Mouse (Mus musculus) E14TG2a.4 (cell line): ENCODE measurements around the gene Hsd11b1.

Source experiments
- H3K27me3 ChIP-seq: 2 replicates; pipeline ENCODE4 v1.6.1; 2014; ENCODE audit warnings: low read length, control low read depth; ENCODE audit not compliant: insufficient read depth
- H3K36me3 ChIP-seq: 2 replicates; pipeline ENCODE4 v1.6.1; 2014; ENCODE audit warnings: low read length, control low read depth; ENCODE audit not compliant: insufficient read depth
- H3K4me1 ChIP-seq: replicated peaks from 2 replicates; pipeline ENCODE4 v1.6.1; 2014; ENCODE audit warnings: low read depth, low read length, control low read depth
- H3K4me3 ChIP-seq: replicated peaks from 2 replicates; pipeline ENCODE4 v1.5.1; 2014; ENCODE audit warnings: mild to moderate bottlenecking, low read length
- H3K9me3 ChIP-seq: 2 replicates; pipeline ENCODE4 v1.6.1; 2014; ENCODE audit warnings: low read length, control low read depth
- CTCF ChIP-seq: conservative IDR thresholded peaks from 2 replicates; pipeline ENCODE4 v1.5.1; 2014; ENCODE audit warnings: low read length
- NANOG ChIP-seq: IDR thresholded peaks from 2 replicates; pipeline ENCODE4 v1.6.1; 2014; ENCODE audit warnings: borderline replicate concordance, low read length, mixed read lengths
- POU5F1 ChIP-seq: IDR thresholded peaks from 2 replicates; pipeline ENCODE4 v1.6.1; 2014; ENCODE audit warnings: low read length, borderline replicate concordance

The Hsd11b1 gene

GRCm38 (mm10) chr1:193229570-193229969, 34.3 kb downstream of the Hsd11b1 start:
- Histone ChIP-seq H3K4me3 (no peak overlapping the region), H3K27me3 (no peaks in the 10 kb centered on the region), H3K36me3 (no peaks in the 10 kb centered on the region), H3K9me3 (no peaks in the 10 kb centered on the region), H3K4me1 (no peaks in the 10 kb centered on the region)
- no peak for TF ChIP-seq CTCF
- TF ChIP-seq NANOG, result no peak
- TF ChIP-seq POU5F1, result no peak

- TF ChIP-seq NANOG (no peak), CTCF (no peak), POU5F1 (no peak)
- Histone ChIP-seq H3K4me3 (no peak overlapping the region), H3K27me3 (no peaks in the 10 kb centered on the region), H3K36me3 (no peaks in the 10 kb centered on the region), H3K9me3 (no peaks in the 10 kb centered on the region), H3K4me1 (no peaks in the 10 kb centered on the region)
Observed at GRCm38 (mm10) chr1:193227537-193227936, 36.3 kb downstream of the Hsd11b1 start.

GRCm38 (mm10) chr1:193226724-193227522, 37.0 kb downstream of the Hsd11b1 start:
- TF ChIP-seq NANOG (no peak), CTCF (no peak), POU5F1 (no peak)
- Histone ChIP-seq H3K27me3 (no peaks in the 10 kb centered on the region), H3K4me1 (no peaks in the 10 kb centered on the region), H3K9me3 (no peaks in the 10 kb centered on the region), H3K4me3 (no peak overlapping the region), H3K36me3 (no peaks in the 10 kb centered on the region)

DNA sequence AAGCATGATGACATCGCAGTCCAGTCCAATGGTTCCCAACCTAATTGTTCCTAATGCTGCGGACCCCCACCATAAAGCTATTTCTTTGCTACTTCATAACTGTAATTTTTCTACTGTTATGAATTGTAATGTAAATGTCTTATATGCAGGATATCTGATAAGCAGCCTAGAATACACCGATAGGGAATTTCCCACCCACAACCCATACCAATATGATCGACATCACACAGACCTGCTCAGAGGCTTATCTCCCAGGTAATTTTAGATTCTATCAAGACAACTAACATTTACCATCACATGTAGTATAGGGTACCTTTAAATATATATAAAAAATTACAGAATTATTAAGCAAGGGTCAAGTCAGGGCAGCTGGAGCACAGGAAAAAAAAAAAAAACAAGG, 37.8 kb downstream of the Hsd11b1 start:
- Histone ChIP-seq H3K4me1 (no peaks in the 10 kb centered on the region), H3K27me3 (no peaks in the 10 kb centered on the region), H3K9me3 (no peaks in the 10 kb centered on the region), H3K36me3 (no peaks in the 10 kb centered on the region), H3K4me3 (no peak overlapping the region)
- TF ChIP-seq CTCF, result no peak
- TF ChIP-seq NANOG, result no peak
- no peak for TF ChIP-seq POU5F1

DNA sequence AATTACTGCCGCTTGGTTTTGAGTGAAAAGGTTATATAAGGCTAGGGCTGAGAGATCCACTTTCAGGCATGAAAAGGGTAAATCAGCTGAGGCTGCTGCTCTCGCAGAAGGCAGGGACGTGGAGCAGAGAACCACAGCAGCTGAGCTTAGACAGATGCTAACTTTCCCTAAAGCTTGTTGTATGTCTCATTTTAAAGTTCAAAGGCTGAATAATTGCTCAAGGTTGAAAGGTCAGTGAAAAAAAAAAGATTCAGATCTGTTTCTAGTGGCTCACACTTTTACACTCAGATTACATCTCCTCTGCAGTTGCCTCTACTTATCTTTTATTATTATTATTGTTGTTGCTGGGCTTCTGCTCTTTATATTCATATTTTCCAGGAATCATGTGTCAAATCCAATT, 38.3 kb downstream of the Hsd11b1 start:
- no peak overlapping the region for H3K4me3 ChIP-seq
- H3K9me3 ChIP-seq, result no peaks in the 10 kb centered on the region
- no peaks in the 10 kb centered on the region for H3K4me1 ChIP-seq
- no peaks in the 10 kb centered on the region for H3K36me3 ChIP-seq
- no peak for TF ChIP-seq CTCF
- no peak for TF ChIP-seq NANOG
- TF ChIP-seq POU5F1, result no peak
- no peaks in the 10 kb centered on the region for H3K27me3 ChIP-seq

- Histone ChIP-seq H3K36me3 (no peaks in the 10 kb centered on the region), H3K27me3 (no peaks in the 10 kb centered on the region), H3K4me3 (no peak overlapping the region), H3K4me1 (no peaks in the 10 kb centered on the region), H3K9me3 (no peaks in the 10 kb centered on the region)
- TF ChIP-seq NANOG, result no peak
- TF ChIP-seq CTCF, result no peak
- no peak for TF ChIP-seq POU5F1
Observed at GRCm38 (mm10) chr1:193220408-193220807, 43.5 kb downstream of the Hsd11b1 start.

GRCm38 (mm10) chr1:193216000-193216399, 47.9 kb downstream of the Hsd11b1 start:
- H3K4me1 ChIP-seq, result no peaks in the 10 kb centered on the region
- TF ChIP-seq CTCF, result no peak
- TF ChIP-seq NANOG, result no peak
- no peak for TF ChIP-seq POU5F1
- no peaks in the 10 kb centered on the region for H3K27me3 ChIP-seq
- H3K36me3 ChIP-seq, result no peaks in the 10 kb centered on the region
- H3K4me3 ChIP-seq, result no peak overlapping the region
- H3K9me3 ChIP-seq, result no peaks in the 10 kb centered on the region

GRCm38 (mm10) chr1:193214053-193214452, 49.8 kb downstream of the Hsd11b1 start:
- no peaks in the 10 kb centered on the region for H3K9me3 ChIP-seq
- H3K36me3 ChIP-seq, result no peaks in the 10 kb centered on the region
- H3K4me3 ChIP-seq, result no peak overlapping the region
- H3K27me3 ChIP-seq, result no peaks in the 10 kb centered on the region
- TF ChIP-seq CTCF, result no peak
- TF ChIP-seq POU5F1, result no peak
- no peak for TF ChIP-seq NANOG
- H3K4me1 ChIP-seq, result no peaks in the 10 kb centered on the region

- H3K4me1 ChIP-seq, result no peaks in the 10 kb centered on the region
Observed at GRCm38 (mm10) chr1:193211371-193211770, 52.5 kb downstream of the Hsd11b1 start.

More at GRCm38 (mm10) chr1:193211371-193211770, 52.5 kb downstream of the Hsd11b1 start:
- no peaks in the 10 kb centered on the region for H3K36me3 ChIP-seq
- no peaks in the 10 kb centered on the region for H3K27me3 ChIP-seq
- H3K9me3 ChIP-seq, result no peaks in the 10 kb centered on the region
- H3K4me3 ChIP-seq, result no peak overlapping the region
- TF ChIP-seq CTCF, result no peak
- no peak for TF ChIP-seq NANOG
- TF ChIP-seq POU5F1, result no peak
